Mouse (Mus musculus) heart, postnatal 0 days (tissue): Measurements from ENCODE around the gene Pex14. TPM values are rescaled to one million over a fixed set of nuclear protein-coding genes. Genes with fewer than 3 reads are reported as not detected.

ENCODE experiments used
- ATAC-seq: fragments of 200-750 bp; cut with Nextera tagmentation; 2 replicates; pipeline ENCODE4 v1.8.0; 2017; ENCODE audit warnings: low read depth, moderate number of reproducible peaks, moderate library complexity; ENCODE audit not compliant: insufficient read depth
- DNase-seq: peaks from one replicate; pipeline ENCODE4 v3.0.0-alpha.2; 2016; ENCODE audit warnings: low spot score
- H3K27ac ChIP-seq: fragments of 300-500 bp; sonication (generic); 2 replicates; pipeline ENCODE4 v1.5.1; 2014; ENCODE audit warnings: low read depth, mild to moderate bottlenecking
- H3K27me3 ChIP-seq: fragments of 300-500 bp; sonication (generic); 2 replicates; pipeline ENCODE4 v1.6.1; 2014; ENCODE audit warnings: low read length, mixed read lengths; ENCODE audit not compliant: control insufficient read depth, insufficient read depth
- H3K36me3 ChIP-seq: fragments of 300-500 bp; sonication (generic); replicated peaks from 2 replicates; pipeline ENCODE4 v1.6.1; 2014; ENCODE audit warnings: low read length, mixed read lengths; ENCODE audit not compliant: control insufficient read depth, insufficient read depth
- H3K4me1 ChIP-seq: fragments of 300-500 bp; sonication (generic); 2 replicates; pipeline ENCODE4 v1.6.1; 2014; ENCODE audit warnings: antibody characterized with exemption; ENCODE audit not compliant: control insufficient read depth, insufficient read depth
- H3K4me2 ChIP-seq: fragments of 300-500 bp; sonication (generic); 2 replicates; pipeline ENCODE4 v1.6.1; 2014; ENCODE audit warnings: low read depth, mild to moderate bottlenecking, low read length, moderate library complexity
- H3K4me3 ChIP-seq: fragments of 300-500 bp; sonication (generic); 2 replicates; pipeline ENCODE4 v1.5.1; 2014; ENCODE audit warnings: low read depth, low read length
- H3K9ac ChIP-seq: fragments of 300-500 bp; sonication (generic); replicated peaks from 2 replicates; pipeline ENCODE4 v1.6.1; 2014; ENCODE audit warnings: low read depth, low read length, mixed read lengths
- H3K9me3 ChIP-seq: fragments of 300-500 bp; sonication (generic); replicated peaks from 2 replicates; pipeline ENCODE4 v1.6.1; 2016; ENCODE audit warnings: low read length; ENCODE audit not compliant: control insufficient read depth
- CTCF ChIP-seq: IDR thresholded peaks from 2 replicates; pipeline ENCODE4 v1.5.1; 2016; ENCODE audit warnings: antibody characterized with exemption, control low read depth, low read depth
- EP300 ChIP-seq: IDR thresholded peaks from 2 replicates; pipeline ENCODE4 v1.6.1; 2016; ENCODE audit warnings: antibody characterized with exemption, low read depth
- WGBS: fragments of 180-500 bp; shearing (Covaris S2); extraction: QIAGEN DNeasy Blood & Tissue Kit; methylation state at CpG from one replicate; pipeline ENCODE4 v1.1.7; 2014; 5-methylcytosine and 5-hydroxymethylcytosine counted together
- polyA plus RNA-seq: library from polyadenylated mRNA; unstranded; fragments of >200 nt; fragmentation: Nextera tagmentation; extraction: Ambion mirVana; gene quantifications from 2 replicates; pipeline ENCODE4 v1.2.1, GENCODE M21; 2015
- total RNA-seq: library from RNA; depleted of rRNA; stranded (reverse); fragments of >200 nt; gene quantifications from 2 replicates; pipeline ENCODE4 v1.2.3, GENCODE M21; 2014; ENCODE audit warnings: low replicate concordance; rRNA removed

The Pex14 gene
- total and polyA plus RNA-seq, 2 experiments from 2014 or later: 38.1 to 43.9 TPM

DNA sequence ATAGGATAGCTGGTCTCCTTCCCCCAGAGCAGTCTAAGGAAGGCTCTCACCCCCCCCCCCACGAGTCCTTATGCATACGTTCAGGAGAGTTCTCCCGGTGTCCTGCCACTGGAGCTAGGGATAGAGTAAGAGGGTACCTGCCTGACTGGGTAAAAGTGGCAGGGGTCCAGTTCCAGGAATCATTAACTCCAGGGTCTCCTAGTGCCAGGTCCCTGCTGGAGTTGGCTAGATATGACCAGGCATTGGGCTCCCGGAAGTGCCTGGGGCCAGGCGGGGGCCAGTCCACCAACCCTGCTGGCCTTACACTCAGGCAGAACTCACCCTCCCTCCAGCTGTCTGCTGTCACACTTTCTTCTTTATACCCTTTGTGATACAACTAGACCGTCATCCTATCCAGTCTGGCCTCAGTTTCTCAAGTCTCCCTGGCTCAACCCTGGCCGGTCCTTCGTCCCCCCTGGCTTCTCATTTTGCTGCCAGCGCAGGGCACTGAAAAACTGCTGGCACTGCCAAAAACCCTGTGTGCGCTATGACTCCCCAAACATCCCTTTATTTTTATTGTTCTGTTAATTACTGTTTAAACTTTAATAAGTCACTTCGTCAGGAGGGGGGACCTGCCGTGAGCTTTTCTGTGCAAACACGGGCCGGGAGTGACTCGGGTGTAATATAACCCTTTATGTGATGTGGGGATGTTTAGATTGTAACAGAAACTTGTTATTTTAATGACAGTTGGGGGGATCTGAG lies 180.8 kb downstream of the Pex14 start:
- 72% methylated on average over 15 of the region's 15 CpGs for WGBS
- TF ChIP-seq EP300 (no peak), CTCF (no peak)
- Histone ChIP-seq H3K27ac (no peak overlapping the region), H3K27me3 (no peaks in the 10 kb centered on the region), H3K9me3 (no peaks in the 10 kb centered on the region), H3K4me1 (peaks cover 8% of the 10 kb centered on the region; the same call in 1 of the 2 replicates), H3K4me3 (no peak overlapping the region), H3K4me2 (no peak overlapping the region), H3K36me3 (no peaks in the 10 kb centered on the region), H3K9ac (no peak overlapping the region)
- DNase-seq: no peak
- ATAC-seq: no peak

- TF ChIP-seq CTCF: no peak
- no peak for TF ChIP-seq EP300
Measured at GRCm38 (mm10) chr4:148915849-148916248, 183.8 kb downstream of the Pex14 start.

GRCm38 (mm10) chr4:148914863-148915622 lies 184.6 kb downstream of the Pex14 start:
- no peaks in the 10 kb centered on the region for H3K36me3 ChIP-seq
- H3K9ac ChIP-seq: 0 out of 2 replicates have a peak overlapping the region, but pooled peaks have one; percentile 9
- TF ChIP-seq CTCF: no peak
- no peak for TF ChIP-seq EP300
- H3K27ac ChIP-seq: peak overlapping the region; percentile 41
- WGBS: 40% methylated on average over 10 of the region's 10 CpGs
- DNase-seq (peak; percentile 65), ATAC-seq (peak; percentile 62)
- no peak overlapping the region for H3K4me2 ChIP-seq
- H3K4me1 ChIP-seq: peaks cover 24% of the 10 kb centered on the region
- no peak overlapping the region for H3K4me3 ChIP-seq
- no peaks in the 10 kb centered on the region for H3K9me3 ChIP-seq
- no peaks in the 10 kb centered on the region for H3K27me3 ChIP-seq

More at GRCm38 (mm10) chr4:148915849-148916248, 183.8 kb downstream of the Pex14 start:
- no peak overlapping the region for H3K9ac ChIP-seq
- 89% methylated on average over 15 of the region's 15 CpGs for WGBS
- H3K27ac ChIP-seq: no peak overlapping the region
- no peaks in the 10 kb centered on the region for H3K27me3 ChIP-seq
- no peaks in the 10 kb centered on the region for H3K9me3 ChIP-seq
- DNase-seq (no peak), ATAC-seq (no peak)
- no peaks in the 10 kb centered on the region for H3K36me3 ChIP-seq
- peaks cover 16% of the 10 kb centered on the region for H3K4me1 ChIP-seq
- H3K4me2 ChIP-seq: no peak overlapping the region
- no peak overlapping the region for H3K4me3 ChIP-seq

- H3K4me2 ChIP-seq: no peak overlapping the region
- peak overlapping the region; percentile 54 for H3K27ac ChIP-seq
- H3K9me3 ChIP-seq: no peaks in the 10 kb centered on the region
- TF ChIP-seq CTCF (no peak), EP300 (no peak)
- peak overlapping the region; percentile 43; the same call in 1 of the 2 replicates for H3K9ac ChIP-seq
- H3K4me3 ChIP-seq: no peak overlapping the region
- H3K36me3 ChIP-seq: no peaks in the 10 kb centered on the region
- WGBS: 47% methylated on average over 8 of the region's 8 CpGs
- H3K4me1 ChIP-seq: peaks cover 41% of the 10 kb centered on the region
- no peaks in the 10 kb centered on the region for H3K27me3 ChIP-seq
- ATAC-seq: no peak
- no peak for DNase-seq
Measured at GRCm38 (mm10) chr4:148912826-148913590, 186.7 kb downstream of the Pex14 start.

- Histone ChIP-seq H3K4me2 (no peak overlapping the region), H3K27me3 (no peaks in the 10 kb centered on the region), H3K4me3 (no peak overlapping the region), H3K4me1 (peaks cover 50% of the 10 kb centered on the region), H3K36me3 (no peaks in the 10 kb centered on the region), H3K9ac (0 out of 2 replicates have a peak overlapping the region, but pooled peaks have one; percentile 23), H3K9me3 (no peaks in the 10 kb centered on the region), H3K27ac (peak overlapping the region; percentile 54)
- no peak for TF ChIP-seq CTCF
- WGBS: 31% methylated on average over 7 of the region's 7 CpGs
- ATAC-seq (no peak), DNase-seq (no peak)
Measured at GRCm38 (mm10) chr4:148912134-148912533, 187.5 kb downstream of the Pex14 start.

Other genes starting within 250 kb of the Pex14 start
- gene Dffa, start 4.3 kb upstream of the Pex14 start, total RNA-seq: 13.3 and 20.8 TPM in 2 replicates
- gene Dffa, start 4.3 kb upstream of the Pex14 start, polyA plus RNA-seq: 22.9 and 26.2 TPM in 2 replicates
- gene Cort, start 26.9 kb upstream of the Pex14 start, total RNA-seq: not detected in 2 replicates
- not detected in 2 replicates for gene Cort, start 26.9 kb upstream of the Pex14 start, polyA plus RNA-seq
- gene Cenps, start 37.8 kb upstream of the Pex14 start, total RNA-seq: 0.12 and 2.0 TPM in 2 replicates
- 10.3 and 10.7 TPM in 2 replicates for gene Cenps, start 37.8 kb upstream of the Pex14 start, polyA plus RNA-seq
- gene Pgd, start 66.9 kb upstream of the Pex14 start, total RNA-seq: 18.5 and 27.1 TPM in 2 replicates
- gene Pgd, start 66.9 kb upstream of the Pex14 start, polyA plus RNA-seq: 48.4 and 49.8 TPM in 2 replicates
- gene Kif1b, start 207.8 kb upstream of the Pex14 start, total RNA-seq: 62.9 and 63.3 TPM in 2 replicates
- gene Kif1b, start 207.8 kb upstream of the Pex14 start, polyA plus RNA-seq: 44.2 and 45.0 TPM in 2 replicates